Comparison of ENCODE assay signal across 12 mouse cellular contexts in the genomic region with DNA sequence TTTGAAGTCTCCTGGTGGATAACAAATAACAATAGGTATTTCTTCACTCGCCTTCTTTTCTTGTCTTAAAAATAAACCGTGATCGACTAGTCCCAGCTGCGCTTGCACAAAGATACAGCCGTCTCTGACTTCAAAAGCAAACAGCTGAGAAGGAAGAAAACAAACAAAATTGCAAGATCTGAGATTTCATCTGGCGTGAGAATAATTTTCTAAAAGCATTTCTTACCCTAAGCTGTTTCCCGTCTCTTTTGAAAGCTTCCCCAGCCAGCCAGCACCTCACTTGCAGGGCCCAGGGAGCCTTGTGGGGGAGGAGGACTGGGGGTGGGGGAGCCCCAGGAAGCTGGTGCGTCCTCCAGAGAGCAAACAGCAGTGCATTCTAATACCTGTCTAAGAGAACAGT.
DNase-seq lines count a peak whose midpoint lies in the region; ATAC-seq and TF ChIP-seq lines count a peak whose summit lies in the region.
"Had no signal": no experiment of that assay in that cellular context is flagged by ENCODE, and none has a peak within 500 bp of the region (broad histone marks: within the 10 kb centered on the region; RNA-seq: fewer than 3 reads in every experiment).

No protein-coding gene starts in this region.

- H3K27ac ChIP-seq in cortical plate, adult 2 months (ENCODE audit: insufficient read depth, low read length): peak overlapping the region; percentile 36; the same call in 1 of the 2 replicates
- H3K27ac ChIP-seq: embryonic facial prominence, embryonic 15.5 days; hindbrain, embryonic 14.5 days; neural tube, embryonic 12.5 days had no signal

- peak; percentile 6 for DNase-seq in left cerebral cortex, adult 11 months (ENCODE audit: low spot score)
- DNase-seq in left cerebral cortex, adult 18-20 months (ENCODE audit: low spot score in 2 of 2): no peak
- peak; percentile 6 for DNase-seq in CD4-positive helper T cell, adult 2 months (ENCODE audit: low read depth, low spot score)
- DNase-seq in lung, postnatal 25 days (ENCODE audit: low spot score): peak; percentile 34
- no peak for DNase-seq in cerebellum, postnatal 4 days (ENCODE audit: low spot score in 2 of 2)
- DNase-seq: cerebellum, adult 11-12 months; kidney, adult 9 months had no signal

- no peak overlapping the region for H3K4me3 ChIP-seq in cortical plate, adult 2 months (ENCODE audit: insufficient read depth, low read length)
- H3K4me3 ChIP-seq: embryonic facial prominence, embryonic 15.5 days; neural tube, embryonic 12.5 days had no signal

- no peak for ATAC-seq in megakaryocyte-erythroid progenitor cell, adult 5-6 weeks (replicated peaks; ENCODE audit: low FRiP score, low TSS enrichment, poor library complexity, severe bottlenecking)

- H3K4me1 ChIP-seq in cortical plate, adult 2 months (ENCODE audit: control insufficient read depth, insufficient read depth, low read length): peaks cover 9% of the 10 kb centered on the region

- no peak for TF ChIP-seq POLR2A in cortical plate, adult 2 months (IDR thresholded peaks at IDR 0.05; ENCODE audit: extremely low read depth, insufficient read depth, low read length)

- TF ChIP-seq CTCF in cortical plate, adult 2 months (IDR thresholded peaks at IDR 0.05; ENCODE audit: extremely low read depth, insufficient read depth, low read length): no peak

Comparison
In these comparisons a context has a peak if more than half of its experiments do, and no peak if none do; other contexts are left out.
1. DNase-seq: peak in left cerebral cortex, adult 11 months (single experiment), CD4-positive helper T cell, adult 2 months (single experiment) and lung, postnatal 25 days (single experiment); none in left cerebral cortex, adult 18-20 months (0 of 2) and cerebellum, postnatal 4 days (0 of 2).